Mouse (Mus musculus) brain, embryonic 14.5 days (tissue): ENCODE data around the gene 1700029H14Rik.

Source experiments
- CTCF ChIP-seq: fragments of 200-500 bp; IDR thresholded peaks from 2 replicates; pipeline ENCODE4 v1.5.1; 2012; ENCODE audit warnings: inconsistent platforms, mild to moderate bottlenecking, moderate library complexity, borderline replicate concordance; ENCODE audit not compliant: insufficient read depth, insufficient read length; ENCODE audit errors: extremely low read depth
- POLR2A ChIP-seq: fragments of 200-500 bp; IDR thresholded peaks from 2 replicates; pipeline ENCODE4 v1.6.1; 2012; ENCODE audit warnings: mild to moderate bottlenecking, inconsistent platforms, borderline replicate concordance; ENCODE audit not compliant: poor library complexity, insufficient read depth, insufficient read length, severe bottlenecking; ENCODE audit errors: extremely low read depth

DNA sequence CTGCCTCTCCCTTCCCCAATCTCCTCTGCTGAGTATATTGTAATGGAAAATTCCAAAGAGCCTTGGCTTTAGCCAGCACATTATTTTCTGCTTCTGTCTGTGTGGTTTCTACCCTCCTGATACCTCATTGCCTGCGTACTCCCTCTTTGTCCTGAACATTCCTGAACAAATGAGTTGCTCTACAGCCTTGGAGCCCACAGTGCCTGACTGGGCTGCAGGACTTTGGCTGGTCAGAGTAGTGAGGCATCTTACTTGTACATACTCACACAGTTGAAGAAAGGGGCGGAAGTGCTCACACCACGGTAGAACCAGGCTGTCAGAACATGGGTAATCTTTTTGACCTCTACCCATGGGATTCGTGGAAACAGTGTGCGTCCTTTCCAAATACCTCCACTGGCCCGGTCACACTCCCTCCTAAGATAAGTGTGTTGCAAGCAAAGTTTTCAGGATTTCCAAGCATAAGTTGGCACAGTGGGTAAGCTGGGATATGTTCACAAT, 44.9 kb downstream of the 1700029H14Rik start:
- no peak for TF ChIP-seq POLR2A
- TF ChIP-seq CTCF, result no peak
